Mouse (Mus musculus): ENCODE data around the gene Atp2b4. TPM values are rescaled to one million over a fixed set of nuclear protein-coding genes. Genes with fewer than 3 reads are reported as not detected.
A peak's percentile ranks its signal among the peaks of the same experiment; 100 is the strongest.

Gene Atp2b4
- total RNA-seq, 1 experiment from 2014 or later: 16.7 TPM

DNA sequence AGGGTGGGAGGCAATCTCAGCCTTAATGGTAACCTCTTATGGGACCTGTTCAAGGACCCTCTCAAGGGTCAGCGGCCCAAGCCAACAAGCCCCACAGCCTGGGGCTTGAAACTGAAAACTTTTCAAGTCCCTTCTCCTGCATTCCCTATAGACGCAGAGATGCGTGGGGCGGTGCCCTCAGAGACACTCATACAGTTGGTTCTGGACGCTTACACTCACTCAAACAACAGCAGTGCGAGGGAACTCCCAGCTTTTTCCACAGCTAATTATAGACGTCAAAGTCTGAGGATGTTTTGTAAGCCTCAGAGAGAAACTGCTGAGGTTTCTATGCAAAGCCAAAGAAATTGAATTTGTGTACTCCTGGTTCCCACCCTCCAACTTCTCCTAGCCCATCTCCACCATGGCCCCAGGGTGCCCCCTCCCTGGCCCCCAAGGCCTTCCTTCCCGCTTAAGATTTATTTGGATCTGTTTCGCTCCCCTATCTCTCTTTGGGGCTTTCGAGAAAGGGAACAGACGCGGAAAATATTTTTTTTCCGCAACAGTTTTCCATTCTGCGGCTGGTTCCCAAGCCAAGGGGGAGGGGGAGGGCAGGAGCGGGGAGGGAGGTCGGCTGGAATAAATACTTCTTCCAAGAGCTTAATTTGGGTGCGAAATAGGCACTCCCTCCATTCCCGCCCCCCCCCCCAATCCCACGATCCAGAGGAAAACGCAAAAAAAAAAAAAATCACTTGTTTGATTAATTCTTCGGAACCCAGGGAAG, 975 bp downstream of the Atp2b4 start:
- ATAC-seq (replicated peaks; ENCODE audit: insufficient number of reproducible peaks, low FRiP score, low TSS enrichment, poor library complexity, severe bottlenecking): no peak

DNA sequence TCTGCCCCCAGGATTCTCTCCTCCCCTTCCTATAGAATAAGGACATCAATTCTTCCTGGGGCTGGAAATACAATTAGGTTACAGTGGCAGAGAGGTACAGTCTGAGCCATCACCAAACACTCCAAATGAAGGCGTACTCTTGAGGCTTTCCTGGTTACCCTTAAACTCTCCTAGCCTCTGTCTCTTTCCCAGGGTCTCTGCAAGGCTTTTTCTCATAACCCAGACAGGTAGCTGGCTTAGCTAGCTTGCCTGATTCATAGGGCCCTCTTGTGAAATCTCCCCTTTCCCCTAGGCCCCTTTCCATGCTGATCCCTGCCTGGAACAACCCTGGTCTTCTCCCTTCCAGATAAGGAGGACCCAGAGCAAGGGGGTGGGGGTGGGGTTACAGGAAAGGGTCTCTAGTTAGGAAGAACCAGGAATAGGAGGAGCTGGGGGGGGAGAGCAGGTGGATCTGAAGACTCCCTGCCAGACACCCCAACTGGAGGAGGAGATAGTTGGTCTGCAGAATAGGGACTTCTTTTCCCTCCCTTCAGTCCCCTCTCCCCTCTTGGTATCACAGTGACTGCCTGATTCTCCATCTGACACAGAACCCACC, 1.9 kb downstream of the Atp2b4 start:
- ATAC-seq (replicated peaks; ENCODE audit: insufficient number of reproducible peaks, low FRiP score, low TSS enrichment, poor library complexity, severe bottlenecking): no peak

- no peak for ATAC-seq (replicated peaks; ENCODE audit: insufficient number of reproducible peaks, low FRiP score, low TSS enrichment, poor library complexity, severe bottlenecking)
These were observed 2.6 kb downstream of the Atp2b4 start for GRCm38 (mm10) chr1:133797979-133798820.

DNA sequence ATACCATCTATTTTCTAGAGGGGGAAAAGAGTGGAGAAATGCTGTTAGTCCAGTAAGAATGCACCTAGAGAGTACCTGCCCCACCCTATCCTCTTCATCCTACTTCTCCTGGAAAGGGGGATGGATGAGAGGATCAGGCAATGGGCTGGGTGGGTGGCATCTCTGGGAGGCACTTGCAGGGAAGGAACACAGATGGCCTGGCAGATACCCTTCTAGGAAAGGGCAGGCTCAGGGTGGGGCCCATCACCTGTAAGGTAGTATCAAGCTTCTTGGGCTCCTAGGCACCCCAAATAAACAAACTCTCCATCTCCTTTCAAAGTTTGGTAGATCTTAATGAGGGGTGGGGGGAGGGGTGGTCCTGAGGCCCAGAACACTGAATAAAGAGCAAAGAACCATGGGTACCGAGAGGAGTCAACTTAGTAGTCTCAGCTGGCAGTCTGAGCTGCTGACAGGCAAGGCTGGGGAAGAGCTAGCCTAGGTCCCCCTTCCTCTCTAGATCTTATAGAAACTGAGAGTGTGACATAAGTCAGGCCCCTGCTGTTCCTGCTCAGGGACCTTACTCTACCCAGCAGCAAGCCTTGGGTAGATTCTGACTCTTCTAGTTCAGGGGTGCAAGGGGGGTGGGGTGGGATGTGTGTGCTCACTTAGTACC, 3.4 kb downstream of the Atp2b4 start:
- no peak for ATAC-seq (replicated peaks; ENCODE audit: insufficient number of reproducible peaks, low FRiP score, low TSS enrichment, poor library complexity, severe bottlenecking)

DNA sequence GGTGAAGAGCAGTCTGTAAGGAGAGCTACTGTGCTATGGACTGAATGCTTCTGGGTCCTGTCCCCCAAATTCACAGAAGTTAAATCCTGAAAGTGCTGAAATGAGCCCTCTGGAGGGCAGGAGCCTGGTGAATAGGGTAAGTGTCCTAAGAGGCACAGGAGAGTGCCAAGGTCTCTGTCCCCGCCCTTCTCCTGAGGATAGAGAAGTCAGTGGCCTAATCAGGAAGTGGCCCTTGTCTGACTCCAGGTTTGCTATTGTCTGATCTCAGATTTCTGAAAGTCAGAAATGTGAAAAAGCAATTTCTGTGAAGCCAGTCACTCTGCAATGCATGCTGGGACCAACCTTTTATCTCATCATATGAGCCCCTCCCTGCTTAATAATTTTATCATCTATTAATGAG, 7.2 kb downstream of the Atp2b4 start:
- no peak for ATAC-seq (replicated peaks; ENCODE audit: insufficient number of reproducible peaks, low FRiP score, low TSS enrichment, poor library complexity, severe bottlenecking)

GRCm38 (mm10) chr1:133790011-133790410, 10.8 kb downstream of the Atp2b4 start:
- ATAC-seq (replicated peaks; ENCODE audit: insufficient number of reproducible peaks, low FRiP score, low TSS enrichment, poor library complexity, severe bottlenecking): no peak

DNA sequence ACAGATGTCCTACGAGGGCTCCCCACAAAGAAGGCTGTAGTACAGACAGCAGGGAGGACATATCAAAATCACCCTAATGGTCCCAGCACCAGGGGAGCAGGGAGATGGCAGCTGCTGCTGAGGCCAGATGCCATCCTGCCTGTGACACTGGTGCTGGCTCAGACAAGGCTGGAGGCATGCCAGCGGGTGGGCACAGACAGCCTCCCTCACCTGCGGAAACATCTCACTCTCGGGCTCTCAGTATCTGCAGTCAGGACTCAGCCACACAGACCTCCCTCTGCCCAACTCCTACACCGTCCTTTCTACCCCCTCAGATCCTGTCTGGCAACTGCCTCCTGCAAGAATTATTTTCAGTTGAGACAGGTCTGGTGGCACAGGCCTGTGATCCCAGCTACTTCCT, 12.0 kb downstream of the Atp2b4 start:
- no peak for ATAC-seq (replicated peaks; ENCODE audit: insufficient number of reproducible peaks, low FRiP score, low TSS enrichment, poor library complexity, severe bottlenecking)

GRCm38 (mm10) chr1:133787500-133788210, 13.2 kb downstream of the Atp2b4 start:
- no peak for ATAC-seq (replicated peaks; ENCODE audit: insufficient number of reproducible peaks, low FRiP score, low TSS enrichment, poor library complexity, severe bottlenecking)

- no peak for ATAC-seq (replicated peaks; ENCODE audit: insufficient number of reproducible peaks, low FRiP score, low TSS enrichment, poor library complexity, severe bottlenecking)
These were observed 16.2 kb downstream of the Atp2b4 start for GRCm38 (mm10) chr1:133784621-133785020.

- ATAC-seq (replicated peaks; ENCODE audit: insufficient number of reproducible peaks, low FRiP score, low TSS enrichment, poor library complexity, severe bottlenecking): no peak
These were observed 19.3 kb downstream of the Atp2b4 start for GRCm38 (mm10) chr1:133781531-133781930.

DNA sequence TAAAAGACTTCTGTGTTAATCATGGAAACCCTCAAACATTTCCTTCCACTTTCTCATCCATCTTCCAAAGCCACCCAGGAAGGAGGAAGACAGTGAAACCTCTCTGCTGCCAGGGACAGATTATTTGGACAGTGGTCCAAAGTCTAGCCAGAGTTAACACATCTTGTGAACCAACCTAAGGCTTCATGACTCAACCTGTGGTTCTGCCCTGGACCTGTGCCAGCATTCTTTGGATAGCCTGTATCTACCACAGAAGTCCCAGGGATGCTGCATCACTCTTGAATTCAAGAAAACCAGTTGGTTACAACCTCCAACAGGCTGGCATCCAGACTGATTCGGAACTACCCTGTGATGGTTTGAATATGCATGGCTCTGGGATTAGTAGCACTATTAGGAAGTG, 21.8 kb downstream of the Atp2b4 start:
- ATAC-seq (replicated peaks; ENCODE audit: insufficient number of reproducible peaks, low FRiP score, low TSS enrichment, poor library complexity, severe bottlenecking): no peak

GRCm38 (mm10) chr1:133777651-133778231, 23.1 kb downstream of the Atp2b4 start:
- peak; percentile 85 for ATAC-seq (replicated peaks; ENCODE audit: insufficient number of reproducible peaks, low FRiP score, low TSS enrichment, poor library complexity, severe bottlenecking)

DNA sequence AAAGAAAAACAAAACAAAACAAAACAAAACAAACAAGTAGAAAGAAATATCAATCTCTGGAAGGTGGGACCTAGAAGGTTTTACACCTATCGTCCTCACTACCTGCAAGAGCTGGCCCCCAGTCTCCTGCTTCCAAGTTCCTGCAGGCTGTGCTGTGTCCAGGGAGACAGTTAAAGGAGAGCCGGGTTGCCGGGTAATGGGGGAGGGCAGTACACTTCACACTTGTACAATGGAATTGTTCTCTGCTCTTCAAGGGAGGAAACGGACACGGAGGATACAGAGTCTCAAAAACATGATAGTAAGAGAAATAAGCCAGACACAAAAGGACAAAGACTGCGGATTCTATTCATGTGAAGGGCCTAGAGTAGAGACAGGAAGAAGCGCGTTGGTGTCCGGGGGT, 28.3 kb downstream of the Atp2b4 start:
- ATAC-seq (replicated peaks; ENCODE audit: insufficient number of reproducible peaks, low FRiP score, low TSS enrichment, poor library complexity, severe bottlenecking): no peak

DNA sequence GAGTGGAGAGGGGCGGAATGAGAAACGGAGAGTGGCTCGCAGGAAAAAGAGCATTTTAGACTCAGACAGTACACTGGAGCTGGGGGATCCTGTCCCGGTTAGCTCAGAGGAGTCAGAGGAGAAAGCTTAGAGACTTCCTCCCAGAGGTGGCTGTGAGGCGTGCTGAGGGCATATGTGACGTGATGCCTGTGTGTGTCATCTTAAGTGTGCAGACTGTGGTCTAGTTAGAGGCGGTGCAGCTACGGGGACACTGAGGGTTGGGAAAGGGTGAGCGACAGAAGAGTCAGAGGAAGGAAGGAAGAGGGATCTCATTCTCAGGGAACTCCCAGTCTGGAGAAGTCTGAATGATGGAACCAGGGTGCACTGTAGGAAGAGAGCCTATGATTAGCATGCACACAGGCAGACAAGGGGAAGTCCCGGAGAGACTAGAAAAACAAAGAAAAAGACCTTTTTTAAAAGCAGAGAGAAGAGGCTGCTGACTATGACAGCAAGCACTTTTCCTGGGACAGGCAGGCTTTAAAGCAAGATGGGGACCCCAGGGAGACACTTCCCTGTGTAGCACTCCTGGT, 28.9 kb downstream of the Atp2b4 start:
- peak; percentile 79 for ATAC-seq (replicated peaks; ENCODE audit: insufficient number of reproducible peaks, low FRiP score, low TSS enrichment, poor library complexity, severe bottlenecking)

- no peak for ATAC-seq (replicated peaks; ENCODE audit: insufficient number of reproducible peaks, low FRiP score, low TSS enrichment, poor library complexity, severe bottlenecking)
These were observed 32.8 kb downstream of the Atp2b4 start for GRCm38 (mm10) chr1:133767994-133768393.

DNA sequence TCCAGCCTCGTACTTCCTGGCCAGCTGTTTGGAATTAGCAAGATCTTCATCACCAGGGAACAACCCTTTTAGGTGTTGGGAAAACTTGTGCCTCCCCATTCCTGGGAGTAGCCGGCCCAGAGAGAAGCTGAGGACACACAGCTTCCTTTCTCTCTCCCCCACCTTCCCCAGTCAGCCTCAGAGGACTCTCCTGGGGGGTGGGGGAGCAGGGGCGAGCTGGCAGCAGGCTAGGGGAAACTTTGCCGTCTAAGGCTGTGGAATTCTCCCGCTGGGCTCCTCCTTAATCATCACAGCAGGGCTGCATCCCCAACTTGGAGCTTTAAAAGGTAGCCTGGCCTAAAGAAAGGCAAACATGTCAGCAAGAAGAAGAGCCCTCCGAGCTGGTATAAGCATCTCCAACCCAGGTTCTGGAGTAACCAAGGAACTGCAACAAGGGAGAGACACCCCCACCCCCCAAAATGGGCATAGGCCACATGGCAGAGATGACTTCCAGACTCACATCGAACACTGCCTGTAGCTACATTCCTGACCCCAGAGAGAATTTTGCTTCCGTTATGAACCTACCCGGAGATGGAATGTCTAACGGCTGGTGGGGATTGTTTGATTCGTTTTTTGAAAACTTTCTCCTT, 33.8 kb downstream of the Atp2b4 start:
- ATAC-seq (replicated peaks; ENCODE audit: insufficient number of reproducible peaks, low FRiP score, low TSS enrichment, poor library complexity, severe bottlenecking): no peak

DNA sequence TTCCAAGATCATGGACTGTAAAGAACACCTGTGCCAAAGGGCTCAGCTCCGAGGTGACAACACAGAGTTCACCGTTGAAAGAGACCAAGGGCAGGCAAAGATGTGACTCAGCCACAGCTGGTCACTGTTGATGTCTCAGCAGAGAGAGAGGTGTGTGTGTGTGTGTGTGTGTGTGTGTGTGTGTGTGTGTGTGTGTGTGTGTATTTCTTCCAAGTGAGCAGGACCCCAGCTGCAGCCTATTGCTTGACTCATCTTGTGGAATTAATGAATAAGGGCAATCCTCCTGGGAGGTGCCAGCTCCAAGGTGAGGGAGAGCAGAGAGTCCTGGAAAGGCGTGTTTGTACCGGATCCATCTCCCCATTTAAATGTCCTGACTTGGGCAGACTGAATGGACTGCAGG, 35.5 kb downstream of the Atp2b4 start:
- ATAC-seq (replicated peaks; ENCODE audit: insufficient number of reproducible peaks, low FRiP score, low TSS enrichment, poor library complexity, severe bottlenecking): no peak

Data from monocyte, adult 5-6 weeks (primary cell).